Mouse (Mus musculus) cerebellum, adult 11 months (tissue): ENCODE data around the gene BC003965.

Experiments used
- DNase-seq: peaks from one replicate; pipeline ENCODE4 v3.0.0; 2022

The BC003965 gene

GRCm38 (mm10) chr17:25184129-25184691 is at the start of gene BC003965:
TSS of gene BC003965 (plus strand) at chr17:25184554.
- peak; percentile 96 for DNase-seq

DNA sequence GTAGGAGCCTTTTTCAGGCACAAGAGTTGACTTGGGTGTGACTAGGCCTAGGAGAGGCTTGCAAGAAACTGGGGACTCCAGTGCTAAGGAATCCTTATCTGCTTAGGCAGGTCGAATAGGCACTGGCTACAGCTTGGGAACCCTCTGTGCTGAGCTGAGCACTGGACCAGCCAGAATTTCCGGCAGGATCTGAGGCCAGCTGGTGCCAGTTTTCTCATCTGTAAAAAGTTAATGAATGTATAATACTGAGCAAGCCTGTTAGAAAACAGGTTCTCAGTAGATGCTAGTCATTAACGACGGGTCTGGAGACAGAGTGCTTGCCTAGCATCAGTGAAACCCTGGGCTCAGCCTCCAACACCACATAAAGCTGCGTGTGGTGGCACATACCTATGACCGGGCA is 48.7 kb upstream of the BC003965 start:
- no peak for DNase-seq

- no peak for DNase-seq
Observed at GRCm38 (mm10) chr17:25138803-25139202, 45.6 kb upstream of the BC003965 start.

- DNase-seq = no peak
Observed at GRCm38 (mm10) chr17:25139960-25140359, 44.4 kb upstream of the BC003965 start.

- no peak for DNase-seq
Observed at GRCm38 (mm10) chr17:25162161-25162560, 22.2 kb upstream of the BC003965 start, which contains the start of gene Ccdc154. TSS of gene Ccdc154 (plus strand) at chr17:25162461.

DNA sequence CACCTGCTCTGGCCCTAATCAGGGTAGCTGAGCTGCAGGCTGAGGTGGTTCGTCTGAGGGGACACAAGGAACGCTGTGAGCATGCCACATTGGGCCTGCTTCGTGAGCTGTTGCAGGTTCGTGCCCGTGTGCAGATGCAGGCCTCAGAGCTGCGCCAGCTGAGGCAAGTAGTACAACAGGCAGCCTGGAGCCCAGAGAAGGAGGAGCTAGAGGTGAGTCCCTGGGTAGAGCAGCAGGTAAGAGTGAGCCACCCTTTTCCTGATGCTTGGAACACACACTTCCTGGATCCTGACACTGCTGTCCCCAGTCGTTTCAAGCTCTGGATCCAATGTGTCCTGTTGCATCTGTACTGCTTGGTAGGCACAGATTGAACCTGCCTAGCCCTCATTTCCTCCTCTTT is 21.0 kb upstream of the BC003965 start:
- DNase-seq = no peak

- DNase-seq = no peak
Observed at GRCm38 (mm10) chr17:25164770-25165169, 19.6 kb upstream of the BC003965 start.

- DNase-seq = no peak
Observed at GRCm38 (mm10) chr17:25165970-25166671, 18.2 kb upstream of the BC003965 start.

GRCm38 (mm10) chr17:25169706-25170105 is 14.6 kb upstream of the BC003965 start:
- no peak for DNase-seq

- DNase-seq = no peak
Observed at GRCm38 (mm10) chr17:25172558-25172957, 11.8 kb upstream of the BC003965 start.

- no peak for DNase-seq
Observed at GRCm38 (mm10) chr17:25175411-25175810, 8.9 kb upstream of the BC003965 start, which contains the start of gene Gm38655. TSS of gene Gm38655 (minus strand) at chr17:25175471.

DNA sequence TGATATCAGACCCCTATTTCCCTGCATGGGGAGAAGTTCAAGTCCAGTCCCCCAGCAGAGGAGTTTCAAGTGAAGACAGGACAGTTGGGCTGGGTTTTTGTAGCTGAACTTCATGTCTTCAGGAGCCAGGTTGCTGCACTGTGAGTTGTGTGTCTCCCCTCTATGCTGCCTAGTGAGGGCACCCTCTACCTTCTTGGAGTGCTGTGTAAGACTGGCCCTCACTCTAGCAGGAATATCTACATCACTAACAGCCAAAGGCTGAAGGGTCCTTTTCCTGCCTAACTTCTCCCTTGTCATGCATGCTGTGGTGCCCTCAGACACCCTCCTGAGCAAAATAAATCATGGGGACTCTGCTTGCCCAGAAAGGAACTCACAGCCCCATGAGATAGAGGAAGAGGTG is 1.1 kb upstream of the BC003965 start:
- DNase-seq = no peak

GRCm38 (mm10) chr17:25184961-25185360 is 607 bp downstream of the BC003965 start:
- DNase-seq = no peak

GRCm38 (mm10) chr17:25187784-25188149 is 3.4 kb downstream of the BC003965 start:
- DNase-seq = no peak

- peak; percentile 48 for DNase-seq
Observed at GRCm38 (mm10) chr17:25188150-25189031, 4.0 kb downstream of the BC003965 start, which contains the start of gene Unkl. TSS of gene Unkl (plus strand) at chr17:25188397.

DNA sequence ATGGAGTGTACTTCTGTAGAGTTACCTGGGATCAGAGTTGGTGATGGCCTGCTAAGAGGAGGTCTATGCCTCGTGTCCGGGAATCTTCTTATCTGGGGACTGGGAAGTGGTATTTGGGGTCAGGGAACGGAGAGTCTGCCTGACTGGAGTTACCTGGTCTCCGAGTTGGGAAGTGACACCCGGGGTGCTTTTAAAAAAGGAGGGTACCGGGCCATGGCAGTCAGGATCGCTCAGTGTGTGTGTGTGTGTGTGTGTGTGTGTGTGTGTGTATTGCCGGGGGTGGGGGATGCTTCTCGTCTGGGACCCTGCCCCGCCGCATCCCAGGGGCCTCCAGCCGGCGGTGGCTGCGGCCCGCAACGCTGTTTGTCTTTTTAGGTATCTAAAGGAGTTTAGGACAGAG is 4.7 kb downstream of the BC003965 start:
- no peak for DNase-seq

GRCm38 (mm10) chr17:25202401-25202800 is 18.0 kb downstream of the BC003965 start:
- DNase-seq = no peak

- no peak for DNase-seq
Observed at GRCm38 (mm10) chr17:25210006-25210405, 25.7 kb downstream of the BC003965 start.

GRCm38 (mm10) chr17:25210680-25211466 is 26.5 kb downstream of the BC003965 start:
- DNase-seq = peak; percentile 77

DNA sequence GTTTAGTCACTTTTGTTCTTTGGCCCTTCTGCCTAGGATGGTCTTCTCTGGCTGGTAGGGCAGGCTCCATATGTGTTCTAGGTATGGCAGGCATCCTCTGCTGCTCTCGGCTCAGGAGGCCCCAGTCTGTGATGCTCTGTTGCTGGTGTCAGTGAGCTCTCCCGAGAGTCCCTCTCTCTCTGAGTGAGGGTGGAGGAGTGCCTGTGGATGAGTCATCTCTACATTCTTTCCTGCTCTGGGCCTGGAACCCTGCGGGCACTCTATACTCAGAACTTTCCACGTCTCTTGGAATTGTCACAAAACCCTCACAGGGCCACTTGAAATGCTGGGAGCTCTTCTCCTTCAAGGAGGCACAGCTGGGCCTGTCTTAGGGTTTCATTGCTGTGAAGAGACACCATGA is 27.4 kb downstream of the BC003965 start:
- no peak for DNase-seq

- no peak for DNase-seq
Observed at GRCm38 (mm10) chr17:25215431-25215830, 31.1 kb downstream of the BC003965 start.

DNA sequence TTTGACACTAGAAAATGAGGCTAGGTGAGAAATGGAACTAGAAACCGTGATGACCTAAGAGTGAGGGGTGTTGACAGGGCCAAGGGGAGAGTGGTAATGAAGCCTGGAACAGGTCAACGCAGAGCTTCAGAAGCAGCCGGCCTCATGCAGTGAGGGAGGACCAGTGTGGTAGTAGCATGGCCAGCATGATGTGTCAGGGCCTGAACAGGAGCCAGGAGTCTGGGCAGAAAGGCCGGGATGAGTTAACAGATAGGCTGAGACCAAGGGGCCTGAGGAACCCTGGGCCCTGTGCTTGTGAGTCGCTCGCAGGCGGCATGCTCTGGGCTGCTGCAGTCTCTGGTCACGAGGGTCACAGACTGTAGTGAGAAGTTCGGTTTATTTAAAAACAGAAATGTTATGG is 34.6 kb downstream of the BC003965 start:
- DNase-seq = no peak
